Mouse (Mus musculus) G1E (cell line): ENCODE data around the gene Icam4.

Experiments used
- CTCF ChIP-seq: IDR thresholded peaks from 2 replicates; pipeline ENCODE4 v1.5.1; 2012; ENCODE audit warnings: low read depth, low read length, inconsistent platforms, mixed read lengths
- GATA1 ChIP-seq: IDR thresholded peaks from 2 replicates; pipeline ENCODE4 v1.6.1; 2012; ENCODE audit warnings: borderline replicate concordance, low read length, inconsistent platforms, mixed read lengths
- POLR2AphosphoS5 ChIP-seq: IDR thresholded peaks from 2 replicates; pipeline ENCODE4 v1.6.1; 2012; ENCODE audit warnings: low read depth, low read length, inconsistent platforms; ENCODE audit not compliant: insufficient replicate concordance
- TAL1 ChIP-seq: conservative IDR thresholded peaks from 2 replicates; pipeline ENCODE4 v1.6.1; 2012; ENCODE audit warnings: low read depth, low read length, inconsistent platforms, mixed read lengths

DNA sequence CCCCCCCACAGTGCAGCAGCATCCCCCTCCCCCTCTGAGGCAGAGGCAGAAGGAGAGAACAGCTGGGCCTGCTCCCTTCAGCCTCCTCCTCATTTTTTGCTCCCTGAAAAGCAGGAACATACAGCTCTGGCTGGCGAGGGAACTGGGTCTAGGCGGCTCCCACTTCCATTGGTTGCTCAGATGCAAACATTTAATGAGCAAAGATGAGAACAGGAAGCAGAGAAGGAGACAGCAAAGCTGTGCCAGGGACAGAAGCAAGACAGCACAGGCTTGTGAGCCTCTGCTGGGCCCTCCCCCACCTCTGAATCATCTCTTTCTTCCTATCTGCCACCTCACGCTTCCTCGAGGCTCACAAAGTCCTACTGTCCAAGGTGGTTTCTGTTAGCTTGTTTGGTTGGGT, 12.1 kb downstream of the Icam4 start:
- no peak for TF ChIP-seq CTCF
- TF ChIP-seq TAL1, result no peak
- no peak for TF ChIP-seq GATA1
- TF ChIP-seq POLR2AphosphoS5, result no peak
